Mouse (Mus musculus) G1E (cell line): Measurements from ENCODE around the gene Sptbn4.

ENCODE experiments used
- CTCF ChIP-seq: IDR thresholded peaks from 2 replicates; pipeline ENCODE4 v1.5.1; 2012; ENCODE audit warnings: low read depth, low read length, inconsistent platforms, mixed read lengths
- TAL1 ChIP-seq: conservative IDR thresholded peaks from 2 replicates; pipeline ENCODE4 v1.6.1; 2012; ENCODE audit warnings: low read depth, low read length, inconsistent platforms, mixed read lengths

- TF ChIP-seq TAL1 (no peak), CTCF (no peak)
Observed at GRCm38 (mm10) chr7:27324928-27325327, 122.6 kb downstream of the Sptbn4 start.
